Mouse (Mus musculus): ENCODE results near the gene Per1.

Per1 gene

DNA sequence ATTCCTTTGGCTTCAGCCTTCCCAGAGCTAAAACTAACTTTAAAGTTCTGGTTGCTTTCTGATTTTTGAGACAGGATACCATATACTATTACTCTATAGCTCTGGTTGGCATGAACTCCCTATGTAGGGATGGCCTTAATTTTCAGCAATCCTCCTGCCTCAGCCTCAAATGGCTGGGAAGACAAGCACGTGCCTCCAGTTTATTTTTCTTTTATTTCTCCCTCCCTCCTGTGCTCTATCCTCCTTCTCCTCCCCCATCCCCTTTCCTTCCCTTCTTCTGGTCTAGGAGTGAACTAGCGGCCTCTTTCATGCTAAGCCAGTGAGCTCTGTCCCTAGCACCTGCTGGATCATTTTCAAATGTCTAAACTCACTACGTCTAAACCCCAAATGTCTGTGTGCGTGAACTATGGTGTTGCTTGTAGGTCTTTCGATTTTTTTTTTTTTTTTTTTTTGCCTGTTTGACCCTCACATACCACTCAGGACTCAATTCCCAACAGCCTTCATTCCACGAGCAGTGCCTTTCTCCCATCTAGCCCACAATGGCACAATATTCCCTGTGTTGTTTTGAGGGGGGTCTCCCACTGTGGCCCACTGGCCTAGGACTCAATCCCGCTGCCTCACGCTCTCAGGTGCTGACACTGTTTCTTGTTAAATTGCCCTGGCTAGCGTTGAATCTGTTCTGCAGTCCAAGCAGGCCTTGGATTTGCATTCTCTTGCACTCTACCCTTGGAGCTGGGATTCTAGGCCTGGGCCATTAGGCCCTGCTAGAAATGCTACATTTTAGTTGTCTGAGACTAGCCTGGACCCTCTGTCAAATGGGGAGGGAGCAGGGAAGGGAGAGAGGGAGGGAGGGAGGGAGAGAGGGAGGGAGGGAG lies 30.5 kb upstream of the Per1 start:
- DNase-seq (ENCODE audit: low read depth), result peak; percentile 40

DNA sequence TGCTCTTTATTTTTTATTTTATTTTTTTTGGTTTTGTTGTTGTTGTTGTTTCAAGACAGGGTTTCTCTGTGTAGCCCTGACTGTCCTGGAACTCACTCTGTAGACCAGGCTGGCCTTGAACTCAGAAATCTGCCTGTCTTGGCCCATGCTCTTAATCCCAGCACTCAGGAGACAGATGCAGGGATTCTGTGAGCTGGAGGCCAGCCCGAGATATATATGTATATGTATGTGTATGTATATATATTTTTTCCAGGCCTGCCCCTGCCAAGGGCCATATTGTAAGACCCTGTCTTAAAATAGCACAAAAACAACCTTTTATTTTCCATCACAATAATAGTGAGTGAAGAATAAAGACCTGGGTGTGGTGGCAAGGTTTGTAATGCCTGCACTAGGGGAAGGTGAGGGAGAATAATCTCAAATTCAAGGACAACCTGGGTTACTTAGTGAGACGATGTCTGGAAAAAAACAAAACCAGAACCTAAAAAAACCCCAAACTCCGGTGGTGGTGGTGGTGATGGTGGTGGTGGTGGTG lies 29.6 kb upstream of the Per1 start:
- DNase-seq (ENCODE audit: low read depth), result peak; percentile 52

DNA sequence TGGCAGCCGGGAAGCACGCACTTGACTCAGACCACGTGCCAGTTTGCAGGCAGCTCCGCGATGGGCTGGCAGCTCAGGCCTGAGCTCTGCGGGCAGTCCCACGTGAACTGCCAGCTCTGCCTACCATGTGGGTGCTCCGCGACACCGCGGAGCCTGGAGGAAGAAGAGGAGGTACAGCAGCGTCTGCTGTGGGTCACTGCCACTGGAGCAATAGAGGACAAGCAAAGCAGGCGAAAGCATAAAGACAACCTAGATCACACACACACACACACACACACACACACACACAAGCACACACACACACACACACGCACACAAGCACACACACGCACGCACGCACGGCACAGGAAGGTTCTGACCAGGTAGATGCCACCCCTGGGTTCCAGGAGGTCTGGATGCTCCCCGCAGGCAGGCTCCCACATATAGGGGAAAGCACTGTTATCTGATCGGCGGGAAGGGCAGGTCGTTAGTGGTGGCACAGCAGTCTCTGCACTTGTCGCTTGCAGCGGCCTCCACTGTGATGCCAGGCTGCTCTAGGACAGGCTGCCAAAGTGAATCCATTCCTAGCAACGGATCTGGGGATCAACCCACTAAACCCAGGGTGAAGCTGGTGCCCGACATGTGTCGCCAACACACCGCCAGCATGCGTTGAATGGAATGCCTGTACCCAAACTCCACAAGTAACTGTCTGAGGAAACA lies 28.7 kb upstream of the Per1 start:
- peak; percentile 88 for DNase-seq (ENCODE audit: low read depth)

DNA sequence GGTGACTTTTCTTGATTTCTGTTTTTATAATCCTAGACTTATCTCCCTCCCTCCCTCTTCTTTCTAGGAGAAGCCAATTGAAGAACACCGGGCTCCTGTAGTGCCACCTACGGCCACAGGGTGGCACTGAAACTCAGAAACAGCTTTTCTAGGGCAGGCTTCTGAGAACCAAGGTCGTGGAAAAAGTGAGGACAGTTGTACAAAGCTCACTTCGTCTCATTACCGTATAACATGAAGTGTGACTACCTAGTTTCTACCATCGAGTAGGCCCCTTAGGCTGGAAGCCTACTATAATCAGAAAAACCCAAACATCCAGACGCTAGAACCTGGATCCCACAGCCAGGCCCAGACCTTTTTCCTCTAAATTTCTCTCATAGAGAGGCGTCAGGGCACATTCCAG lies 28.1 kb upstream of the Per1 start:
- DNase-seq (ENCODE audit: low read depth), result peak; percentile 93

DNA sequence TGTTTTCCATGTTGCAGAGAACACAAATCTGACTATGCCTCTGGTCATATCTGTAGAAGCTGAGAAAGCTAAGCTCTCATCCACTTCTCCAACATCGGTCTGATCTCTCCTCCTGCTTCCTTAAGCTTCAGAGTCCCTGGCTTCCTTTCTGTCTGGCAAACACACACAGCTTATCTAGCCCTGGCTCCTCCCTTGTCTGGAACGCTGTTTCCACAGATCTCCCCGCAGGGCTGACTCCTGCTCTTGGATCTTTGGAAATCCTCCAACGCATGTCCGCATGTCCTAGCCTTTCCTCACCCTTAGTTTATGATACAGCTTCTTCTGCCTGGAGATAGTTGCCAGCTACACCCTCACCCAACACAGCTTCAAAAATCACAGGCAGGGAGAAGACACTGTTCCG lies 27.4 kb upstream of the Per1 start:
- DNase-seq (ENCODE audit: low read depth), result no peak

DNA sequence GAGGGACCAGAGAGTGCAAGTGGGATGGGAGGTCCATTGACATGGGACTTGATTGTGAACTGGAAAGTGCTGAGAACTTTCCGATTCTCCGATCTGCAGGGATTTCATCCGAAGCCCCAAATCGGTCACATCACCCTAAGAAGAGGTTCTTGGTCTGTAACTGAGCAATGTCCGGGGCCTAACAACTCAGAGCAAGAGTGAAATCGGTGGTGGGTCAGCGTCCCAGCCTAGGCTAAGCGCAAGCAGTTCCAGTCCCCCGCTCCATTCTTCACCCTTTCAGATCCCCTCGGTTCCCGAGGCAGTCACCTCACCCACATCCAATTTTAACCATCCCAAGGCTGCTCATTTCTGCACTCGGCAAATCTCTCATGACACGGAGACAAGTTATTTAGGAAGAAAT lies 24.9 kb upstream of the Per1 start:
- no peak for DNase-seq (ENCODE audit: low read depth)

DNA sequence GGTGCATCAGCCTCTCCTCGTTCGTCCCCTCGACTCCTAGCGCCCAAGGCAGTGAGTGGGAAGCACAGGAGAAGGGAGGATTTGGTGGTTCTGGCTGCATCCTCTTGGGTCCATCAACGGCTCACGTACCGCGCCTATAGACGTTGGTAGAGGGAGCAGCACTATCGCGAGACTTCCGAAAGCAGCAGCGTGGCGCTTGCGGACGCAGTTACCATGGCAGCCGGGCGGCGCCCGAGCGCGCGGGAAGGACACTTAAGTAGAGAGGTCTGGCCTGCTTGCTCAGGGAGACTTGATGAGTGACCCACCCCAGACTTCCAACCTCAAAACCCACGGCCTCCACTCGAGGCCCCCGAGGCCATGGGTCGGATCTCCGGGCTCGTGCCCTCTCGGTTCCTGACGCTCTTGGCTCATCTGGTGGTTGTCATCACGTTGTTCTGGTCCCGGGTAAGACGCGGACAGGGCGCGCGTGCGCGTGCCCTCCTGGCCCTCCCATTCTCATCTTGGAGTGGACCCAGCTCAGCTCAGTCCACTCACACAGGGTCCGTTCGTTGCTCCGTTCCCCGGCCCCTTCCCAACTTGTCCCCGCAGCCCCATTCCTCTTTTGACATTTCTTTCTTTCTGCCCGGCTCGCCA lies 24.3 kb upstream of the Per1 start, which contains the start of gene Tmem107:
TSS of gene Tmem107 (plus strand) at position 217 of the 633 bp plus-strand sequence.
- DNase-seq (ENCODE audit: low read depth), result peak; percentile 97

DNA sequence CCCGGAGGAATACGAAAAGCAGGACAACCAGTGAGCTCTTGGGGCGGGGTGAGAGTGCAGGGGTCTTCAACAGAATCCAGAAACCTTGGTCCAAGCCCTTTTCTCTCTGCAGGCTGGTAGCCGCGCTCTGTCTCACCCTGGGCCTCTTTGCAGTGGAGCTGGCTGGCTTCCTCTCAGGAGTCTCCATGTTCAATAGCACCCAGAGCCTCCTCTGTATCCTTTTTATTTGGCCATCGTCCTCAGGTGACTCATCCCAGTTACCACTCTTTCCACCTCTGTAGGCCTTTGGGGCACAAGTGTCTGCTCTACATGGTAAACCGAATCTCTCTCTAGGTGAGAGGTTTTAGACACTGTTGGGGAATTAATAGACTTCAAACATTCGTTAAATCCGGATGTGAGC lies 23.8 kb upstream of the Per1 start:
- no peak for DNase-seq (ENCODE audit: low read depth)

DNA sequence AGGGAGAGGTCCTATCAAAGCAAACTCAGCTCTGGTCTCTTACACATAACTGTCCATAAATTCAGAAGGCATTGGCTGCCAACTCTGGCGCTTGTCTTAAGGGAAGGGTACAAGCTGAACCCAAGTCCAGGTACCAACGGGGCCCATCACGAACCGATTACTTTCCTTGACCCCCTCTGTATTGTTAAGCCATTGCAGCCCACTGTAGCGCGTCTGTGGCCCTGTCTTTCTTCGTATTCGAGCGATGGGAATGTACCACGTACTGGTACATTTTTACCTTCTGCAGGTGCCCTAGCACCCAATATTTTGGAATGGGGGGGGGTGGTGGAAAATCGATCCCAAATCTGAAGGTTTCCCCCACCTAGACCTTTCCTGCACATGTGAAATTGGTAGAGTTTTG lies 22.8 kb upstream of the Per1 start:
- no peak for DNase-seq (ENCODE audit: low read depth)

DNA sequence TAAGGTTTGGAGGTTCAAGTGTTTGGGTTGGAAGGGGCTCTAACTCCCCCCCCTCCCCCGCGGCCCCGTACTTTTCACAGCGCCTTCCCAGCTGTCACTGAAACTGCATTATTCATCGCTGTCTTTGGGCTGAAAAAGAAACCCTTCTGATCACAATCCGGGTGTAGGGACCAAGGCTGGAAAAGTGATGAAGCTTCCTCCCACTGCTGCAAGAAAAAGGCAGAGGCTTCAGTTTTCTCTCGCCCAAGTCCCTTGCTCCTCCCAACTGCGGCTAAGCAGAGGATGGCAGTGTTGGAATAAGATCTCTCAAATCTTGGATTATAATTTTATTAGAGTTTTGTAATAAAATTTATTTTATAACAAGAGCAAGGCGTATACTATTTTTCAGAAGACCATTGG lies 22.4 kb upstream of the Per1 start:
- no peak for DNase-seq (ENCODE audit: low read depth)

DNA sequence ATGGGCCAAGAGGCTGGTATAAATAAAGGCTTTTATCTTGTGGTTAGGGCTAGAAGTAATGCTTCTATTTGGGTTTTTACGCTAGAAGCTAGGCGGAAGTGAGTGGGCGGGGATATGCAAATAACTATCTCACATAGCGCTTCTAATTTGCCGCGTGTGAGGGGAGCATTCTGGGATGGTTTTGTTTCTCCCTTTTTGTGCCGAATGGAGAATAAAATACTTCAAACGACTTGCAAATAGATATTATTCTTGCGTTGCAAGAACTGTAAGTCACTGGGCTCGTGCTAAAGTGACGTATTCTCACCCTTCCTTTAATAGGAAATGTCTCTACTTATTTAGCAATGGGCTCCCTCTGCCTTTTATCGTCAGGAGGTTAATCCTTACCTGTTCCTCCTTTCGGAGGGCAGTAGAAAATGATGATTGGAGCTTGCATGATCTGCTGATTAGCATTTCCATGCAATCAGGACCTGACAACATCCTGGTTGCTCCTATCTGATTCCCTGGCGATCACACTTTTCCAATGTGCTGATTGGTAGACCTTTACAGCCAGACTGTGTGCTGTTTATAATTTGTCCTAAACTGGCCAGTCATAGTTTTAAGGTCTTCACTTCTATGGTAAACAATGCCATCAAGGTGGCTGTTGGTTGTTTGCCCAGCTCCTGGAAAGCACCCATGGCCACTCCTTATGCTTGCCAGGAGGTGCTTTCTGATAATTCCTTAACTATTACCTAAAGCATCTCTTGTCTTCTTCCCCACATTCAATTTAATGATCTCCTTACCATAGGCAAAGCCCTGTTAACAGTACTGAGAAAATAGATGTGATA lies 21.7 kb upstream of the Per1 start:
- peak; percentile 99 for DNase-seq (ENCODE audit: low read depth)

DNA sequence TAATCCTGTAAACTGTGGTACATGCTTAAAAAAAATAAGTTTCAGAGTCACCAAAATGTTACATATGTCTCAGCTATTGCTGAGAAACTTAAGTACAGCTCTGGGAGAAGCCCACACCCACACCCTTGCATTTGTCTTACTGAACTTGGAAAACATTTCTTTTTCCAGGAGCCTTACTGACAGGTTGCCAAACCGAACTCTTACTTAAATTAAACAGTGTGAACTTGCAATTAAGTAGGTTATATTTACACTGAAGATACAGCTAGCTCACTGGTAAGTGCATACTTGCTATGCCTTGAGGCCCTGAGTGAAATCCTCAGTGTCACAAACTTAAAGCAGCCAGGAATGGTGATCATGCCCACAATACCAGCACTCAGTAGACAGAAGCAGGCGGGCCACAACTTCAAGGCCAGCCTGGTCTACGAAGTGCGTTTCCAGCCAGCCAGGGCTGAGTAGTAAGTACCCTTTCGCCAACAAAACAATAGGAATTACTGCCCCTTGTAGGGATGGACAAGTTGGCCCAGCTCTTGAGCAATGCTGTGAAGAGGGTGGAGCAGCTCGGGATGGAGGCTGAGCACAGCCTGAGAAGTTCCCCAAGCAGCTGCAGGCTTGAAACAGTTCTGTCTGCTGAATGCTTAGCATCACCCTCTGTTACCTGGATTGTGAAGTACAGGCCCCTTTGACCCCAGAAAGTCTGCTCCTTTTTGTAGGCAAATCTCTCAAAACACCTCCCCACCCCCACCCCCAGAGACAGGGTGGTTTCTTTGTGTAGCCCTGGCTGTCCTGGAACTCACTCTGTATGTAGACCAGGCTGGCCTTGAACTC lies 20.9 kb upstream of the Per1 start:
- peak; percentile 26 for DNase-seq (ENCODE audit: low read depth)

DNA sequence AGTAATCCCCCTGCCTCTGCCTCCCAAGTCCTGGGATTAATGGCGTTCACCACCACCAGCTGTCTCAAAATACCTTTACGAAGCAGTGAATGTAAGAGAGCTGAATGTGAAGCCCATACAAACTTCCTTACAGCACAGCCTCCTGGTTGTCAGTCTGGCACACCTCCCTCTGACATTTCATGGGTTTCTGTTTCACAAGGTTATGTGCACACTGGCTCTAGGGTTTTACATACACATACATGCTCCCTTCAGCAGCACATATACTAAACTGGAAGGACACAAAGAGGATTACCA lies 20.3 kb upstream of the Per1 start:
- DNase-seq (ENCODE audit: low read depth), result peak; percentile 17

DNA sequence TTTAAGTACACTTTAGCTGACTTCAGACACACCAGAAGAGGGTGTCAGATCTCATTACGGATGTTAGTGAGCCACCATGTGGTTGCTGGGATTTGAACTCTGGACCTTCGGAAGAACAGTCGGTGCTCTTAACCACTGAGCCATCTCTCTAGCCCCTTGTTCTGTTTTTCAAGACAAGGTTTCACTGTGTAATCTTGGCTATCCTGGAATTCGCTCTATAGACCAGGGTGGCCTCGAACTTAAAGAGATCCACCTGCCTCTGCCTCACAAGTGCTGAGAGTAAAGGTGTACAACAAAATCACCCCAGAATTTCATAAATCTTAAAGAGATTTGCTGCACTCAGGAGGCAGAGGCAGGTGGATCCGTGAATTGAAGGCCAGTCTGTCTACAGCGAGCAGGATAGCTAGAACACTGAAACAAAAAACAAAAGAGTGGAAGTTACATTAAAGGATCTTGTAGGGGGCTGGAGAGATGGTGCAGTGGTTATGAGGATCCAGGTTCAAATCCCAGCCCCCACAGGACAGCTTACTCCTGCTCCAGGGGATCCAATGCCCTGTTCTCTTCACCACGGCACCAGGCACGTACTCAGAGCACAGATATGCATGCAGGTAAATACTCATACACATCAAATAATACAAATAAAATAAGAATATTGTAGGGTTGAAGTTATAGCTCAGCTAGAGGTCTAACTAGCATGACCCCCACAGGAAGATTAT lies 19.1 kb upstream of the Per1 start:
- DNase-seq (ENCODE audit: low read depth), result peak; percentile 54

DNA sequence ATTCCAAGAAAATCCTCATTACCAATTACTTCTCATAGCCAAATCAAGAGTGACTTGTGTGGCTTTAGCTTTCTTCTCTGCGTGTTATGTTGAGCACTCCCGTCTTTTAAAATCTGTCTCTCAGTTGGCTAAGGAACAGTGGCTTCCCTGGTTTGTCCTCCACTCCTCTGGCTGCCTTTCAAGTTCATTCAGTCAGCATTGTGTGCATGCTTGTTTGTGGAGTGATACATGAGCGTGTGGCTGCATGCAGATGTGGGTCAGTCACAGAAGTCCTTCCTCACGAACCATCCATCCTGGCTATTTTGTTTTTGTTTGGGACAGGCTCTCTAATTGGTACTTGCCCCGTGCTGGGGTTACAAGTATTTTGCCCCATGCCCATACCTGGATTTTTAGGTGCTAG lies 18.4 kb upstream of the Per1 start:
- DNase-seq (ENCODE audit: low read depth), result no peak

DNA sequence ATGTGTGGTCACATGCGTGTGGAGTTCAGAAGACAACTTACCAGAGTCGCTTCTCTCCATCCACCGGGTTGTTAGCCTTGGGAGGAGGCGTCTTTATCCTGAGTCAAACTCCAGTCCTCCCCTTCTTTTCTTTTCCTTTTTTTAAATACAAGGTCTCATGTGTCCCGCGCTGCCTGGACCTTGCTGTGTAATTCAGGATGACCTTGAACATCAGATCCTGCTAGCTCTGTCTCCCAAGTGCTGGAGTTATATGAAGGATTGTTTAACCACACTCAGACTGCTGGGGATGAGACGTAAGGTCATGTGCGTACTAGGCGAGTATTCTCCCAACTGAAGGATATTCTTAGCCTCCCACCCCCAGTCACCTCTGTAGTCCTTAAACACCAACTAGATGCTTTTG lies 17.7 kb upstream of the Per1 start:
- DNase-seq (ENCODE audit: low read depth), result no peak

DNA sequence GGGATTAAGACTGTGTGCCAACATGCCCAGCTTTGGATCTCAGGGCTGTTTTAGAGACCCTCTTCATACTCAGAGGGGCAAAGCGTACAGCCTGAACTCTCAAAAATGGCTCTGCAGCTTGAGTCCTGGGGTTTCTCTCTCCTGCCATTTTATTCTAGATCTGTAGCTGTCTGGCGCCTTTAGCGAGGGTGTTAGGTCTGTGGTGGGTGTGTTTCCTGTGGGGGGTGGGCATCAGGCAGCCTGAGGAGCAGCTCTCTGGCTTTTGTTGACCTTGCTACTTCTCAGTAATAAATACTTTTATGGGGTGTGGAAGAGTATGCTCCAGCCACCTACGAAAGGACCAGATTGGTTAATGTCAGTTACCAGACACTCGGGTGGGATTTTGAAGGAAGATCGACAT lies 17.0 kb upstream of the Per1 start:
- DNase-seq (ENCODE audit: low read depth), result peak; percentile 20

DNA sequence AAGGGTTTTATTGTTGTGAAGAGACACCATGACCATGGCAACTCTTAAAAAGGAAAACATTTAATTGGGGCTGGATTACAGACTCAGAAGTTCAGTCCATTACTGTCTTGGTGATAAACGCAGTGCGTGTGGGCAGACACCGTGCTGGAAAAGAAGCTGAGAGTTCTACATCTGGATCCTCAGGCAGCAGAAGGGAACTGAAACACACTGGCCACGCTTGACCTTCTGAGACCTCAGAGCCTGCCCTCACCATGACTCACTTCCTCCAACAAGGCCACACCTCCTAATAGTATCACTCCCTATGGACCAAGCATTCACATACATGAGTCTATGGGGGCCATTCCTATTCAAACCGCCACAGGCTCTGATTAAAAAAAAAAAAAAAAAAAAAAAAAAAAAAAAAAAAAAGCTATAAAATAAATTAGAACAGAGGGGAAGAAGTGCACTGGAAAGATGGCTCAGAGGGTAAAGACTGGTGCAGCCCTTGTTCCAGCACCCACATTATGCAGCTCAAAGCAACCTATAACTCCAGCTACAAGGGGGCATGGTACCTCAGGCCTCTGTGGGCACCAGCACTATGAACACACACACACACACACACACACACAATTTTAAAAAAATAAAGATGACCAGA lies 16.1 kb upstream of the Per1 start:
- peak; percentile 93 for DNase-seq (ENCODE audit: low read depth)

DNA sequence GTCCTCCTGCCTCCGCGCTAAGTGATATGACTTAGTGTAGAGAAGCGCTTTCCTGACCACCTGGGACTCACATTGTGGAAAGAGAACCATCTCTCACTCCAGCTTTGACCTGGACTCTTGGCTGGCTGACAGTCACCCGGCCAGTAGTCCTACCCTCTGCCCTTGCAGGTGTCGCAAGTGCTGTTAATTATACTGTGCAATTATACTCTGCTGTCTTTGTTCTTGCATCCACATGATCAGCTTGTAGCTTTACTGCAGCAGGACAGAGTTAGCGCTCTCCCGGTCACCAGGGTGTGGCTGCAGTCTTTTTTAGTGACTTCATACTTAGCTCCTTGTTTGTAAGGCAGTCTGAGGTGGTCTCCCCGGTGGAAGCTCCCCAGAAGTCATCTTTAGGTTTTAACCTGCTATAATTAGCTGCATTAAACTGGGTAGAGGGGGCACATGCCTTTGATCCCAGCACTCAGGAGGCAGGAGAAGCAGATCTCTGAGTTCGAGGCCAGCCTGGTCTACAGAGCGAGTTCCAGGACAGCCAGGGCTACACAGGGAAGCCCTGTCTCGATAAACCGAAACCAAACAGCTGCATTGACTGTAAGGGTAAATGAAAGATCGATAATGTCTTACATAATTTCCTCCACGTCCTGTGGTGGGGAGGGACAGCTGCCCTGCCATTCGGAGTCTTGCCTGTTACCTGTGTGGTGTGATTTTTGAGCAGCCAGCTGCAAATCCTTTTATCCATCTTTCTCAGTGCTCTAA lies 14.7 kb upstream of the Per1 start:
- no peak for DNase-seq (ENCODE audit: low read depth)

Data from 416B (cell line).